Mouse (Mus musculus) G1E (cell line): Measurements from ENCODE around the gene Rprd2. TPM values are rescaled to one million over a fixed set of nuclear protein-coding genes. Genes with fewer than 3 reads are reported as not detected.

Experiments used
- ATAC-seq: 2 replicates; pipeline ENCODE4 v1.8.0; 2016; ENCODE audit warnings: mild to moderate bottlenecking; ENCODE audit not compliant: insufficient number of reproducible peaks, poor library complexity, low FRiP score, severe bottlenecking; ENCODE audit errors: extremely low read depth
- DNase-seq: peaks from one replicate; pipeline ENCODE4 v3.0.0; 2012; ENCODE audit warnings: low spot score
- H3K27me3 ChIP-seq: 2 replicates; pipeline ENCODE4 v1.6.1; 2012; ENCODE audit warnings: mild to moderate bottlenecking, low read length, inconsistent platforms; ENCODE audit not compliant: insufficient read depth
- H3K36me3 ChIP-seq: replicated peaks from 2 replicates; pipeline ENCODE3; 2012; ENCODE audit warnings: mild to moderate bottlenecking, inconsistent platforms
- H3K4me1 ChIP-seq: 2 replicates; pipeline ENCODE4 v1.6.1; 2012; ENCODE audit warnings: low read depth, low read length, inconsistent platforms, mixed read lengths; ENCODE audit not compliant: insufficient read depth
- H3K4me3 ChIP-seq: 2 replicates; pipeline ENCODE4 v1.5.1; 2012; ENCODE audit warnings: low read depth, mild to moderate bottlenecking, inconsistent platforms, low read length, moderate library complexity, mixed read lengths
- H3K9me3 ChIP-seq: replicated peaks from 2 replicates; pipeline ENCODE4 v1.6.1; 2012; ENCODE audit warnings: inconsistent platforms
- CTCF ChIP-seq: IDR thresholded peaks from 2 replicates; pipeline ENCODE4 v1.5.1; 2012; ENCODE audit warnings: low read depth, low read length, inconsistent platforms, mixed read lengths
- GATA1 ChIP-seq: IDR thresholded peaks from 2 replicates; pipeline ENCODE4 v1.6.1; 2012; ENCODE audit warnings: borderline replicate concordance, low read length, inconsistent platforms, mixed read lengths
- GATA2 ChIP-seq: IDR thresholded peaks from 2 replicates; pipeline ENCODE4 v1.6.1; 2012; ENCODE audit warnings: low read depth, low read length, inconsistent platforms, borderline replicate concordance
- POLR2AphosphoS5 ChIP-seq: IDR thresholded peaks from 2 replicates; pipeline ENCODE4 v1.6.1; 2012; ENCODE audit warnings: low read depth, low read length, inconsistent platforms; ENCODE audit not compliant: insufficient replicate concordance
- TAL1 ChIP-seq: conservative IDR thresholded peaks from 2 replicates; pipeline ENCODE4 v1.6.1; 2012; ENCODE audit warnings: low read depth, low read length, inconsistent platforms, mixed read lengths
- polyA plus RNA-seq: library from polyadenylated mRNA; stranded (reverse); fragments of >175 nt; gene quantifications from 2 replicates; pipeline ENCODE4 v1.2.3, GENCODE M21; 2012
- total RNA-seq, 2 experiments: library from RNA; stranded (forward) in 1 of 2; stranded (reverse) in 1 of 2; fragments of 200-1000 nt in 1 of 2; fragments of >200 nt in 1 of 2; fragmentation: Nextera tagmentation in 1 of 2; gene quantifications; 2 replicates each; pipeline ENCODE4 v1.2.3; 2014 to 2017

Gene Rprd2
- total and polyA plus RNA-seq, 3 experiments: 9.1 to 116 (median 28.0) TPM

- no peaks in the 10 kb centered on the region for H3K9me3 ChIP-seq
- no peak overlapping the region for H3K4me3 ChIP-seq
- peaks cover 36% of the 10 kb centered on the region for H3K4me1 ChIP-seq
- TF ChIP-seq POLR2AphosphoS5 (no peak), TAL1 (no peak), GATA1 (no peak), CTCF (no peak), GATA2 (no peak)
- H3K27me3 ChIP-seq: no peaks in the 10 kb centered on the region
- no peak for ATAC-seq
- H3K36me3 ChIP-seq: peaks cover 79% of the 10 kb centered on the region
- no peak for DNase-seq
Observed at GRCm38 (mm10) chr3:95850611-95851010, 31.9 kb upstream of the Rprd2 start.

DNA sequence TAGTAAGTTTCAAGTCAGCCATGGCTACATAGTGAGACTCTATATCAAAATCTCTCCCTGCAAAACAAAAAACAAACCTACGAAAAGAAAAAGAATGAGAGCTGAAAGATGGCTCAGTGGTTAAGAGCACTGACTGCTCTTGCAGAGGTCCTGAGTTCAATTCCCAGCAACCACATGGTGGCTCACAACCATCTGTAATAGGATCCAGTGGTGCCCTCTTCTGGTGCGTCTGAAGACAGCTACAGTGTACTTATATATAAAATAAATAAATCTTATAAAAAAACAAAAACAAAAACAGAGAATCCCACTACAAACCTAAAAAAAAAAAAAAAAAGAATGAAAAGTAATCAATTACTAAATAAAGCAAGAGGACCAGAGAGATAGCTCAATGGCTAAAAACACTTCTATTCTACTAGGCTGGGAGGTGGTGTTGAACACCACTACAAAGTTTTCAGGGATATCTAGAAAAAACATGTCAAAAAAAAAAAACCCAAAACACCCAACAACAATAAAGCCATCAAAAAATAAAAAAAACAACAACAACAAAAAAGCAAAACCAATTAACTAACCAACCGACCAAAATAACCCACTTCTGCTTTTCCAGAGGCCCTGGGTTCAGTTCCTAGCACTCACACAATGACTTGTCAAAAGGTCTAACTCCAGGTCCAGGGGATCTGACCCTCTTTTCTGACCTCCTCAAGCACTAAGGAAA lies 24.0 kb upstream of the Rprd2 start:
- Histone ChIP-seq H3K36me3 (peaks cover 89% of the 10 kb centered on the region), H3K9me3 (no peaks in the 10 kb centered on the region), H3K4me1 (peaks cover 34% of the 10 kb centered on the region), H3K27me3 (no peaks in the 10 kb centered on the region), H3K4me3 (no peak overlapping the region)
- ATAC-seq (no peak), DNase-seq (no peak)
- no peak for TF ChIP-seq CTCF
- TF ChIP-seq POLR2AphosphoS5: no peak
- no peak for TF ChIP-seq TAL1
- no peak for TF ChIP-seq GATA1
- TF ChIP-seq GATA2: no peak

GRCm38 (mm10) chr3:95839250-95839649 lies 20.6 kb upstream of the Rprd2 start:
- DNase-seq: peak; percentile 40

GRCm38 (mm10) chr3:95829053-95829452 lies 10.4 kb upstream of the Rprd2 start:
- Histone ChIP-seq H3K27me3 (no peaks in the 10 kb centered on the region), H3K9me3 (no peaks in the 10 kb centered on the region), H3K4me1 (peaks cover 5% of the 10 kb centered on the region; the same call in 1 of the 2 replicates), H3K4me3 (no peak overlapping the region), H3K36me3 (peaks cover 71% of the 10 kb centered on the region)
- TF ChIP-seq GATA1: no peak
- TF ChIP-seq POLR2AphosphoS5: no peak
- no peak for TF ChIP-seq TAL1
- DNase-seq (no peak), ATAC-seq (no peak)

More at GRCm38 (mm10) chr3:95839250-95839649, 20.6 kb upstream of the Rprd2 start:
- Histone ChIP-seq H3K9me3 (no peaks in the 10 kb centered on the region), H3K4me3 (no peak overlapping the region), H3K4me1 (peaks cover 36% of the 10 kb centered on the region), H3K36me3 (peaks cover 85% of the 10 kb centered on the region), H3K27me3 (no peaks in the 10 kb centered on the region)
- peak; percentile 81 for ATAC-seq
- no peak for TF ChIP-seq POLR2AphosphoS5
- TF ChIP-seq TAL1: peak; percentile 67
- no peak for TF ChIP-seq GATA1
- TF ChIP-seq GATA2: no peak
- TF ChIP-seq CTCF: no peak

DNA sequence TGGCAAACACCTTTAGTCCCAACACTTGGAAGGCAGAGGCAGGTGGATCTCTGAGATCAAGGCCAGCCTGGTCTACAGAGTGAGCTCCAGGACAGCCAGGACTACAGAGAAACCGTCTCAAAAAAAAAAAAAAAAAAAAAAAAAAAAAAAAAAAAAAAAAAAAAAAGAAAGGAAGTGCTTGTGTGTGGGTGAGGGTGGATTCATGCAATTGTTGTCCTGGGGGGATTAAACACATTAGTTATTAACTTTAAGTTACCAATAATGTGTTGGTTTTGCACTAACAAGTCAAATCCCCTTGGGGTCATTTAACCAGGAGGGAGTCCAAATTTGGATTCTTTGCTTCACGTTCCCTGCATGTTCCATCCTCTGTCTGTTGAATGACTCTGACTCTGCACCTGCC lies 7.6 kb upstream of the Rprd2 start:
- DNase-seq (no peak), ATAC-seq (no peak)
- H3K9me3 ChIP-seq: no peaks in the 10 kb centered on the region
- TF ChIP-seq TAL1 (no peak), GATA2 (no peak), POLR2AphosphoS5 (no peak), GATA1 (no peak)
- H3K36me3 ChIP-seq: peaks cover 51% of the 10 kb centered on the region
- no peak overlapping the region for H3K4me3 ChIP-seq
- H3K27me3 ChIP-seq: no peaks in the 10 kb centered on the region
- H3K4me1 ChIP-seq: 0 out of 2 replicates have a peak, but pooled peaks cover 2% of the 10 kb centered on the region

- ATAC-seq (no peak), DNase-seq (no peak)
- no peak for TF ChIP-seq TAL1
- TF ChIP-seq POLR2AphosphoS5: no peak
- no peak for TF ChIP-seq GATA2
- TF ChIP-seq GATA1: no peak
- TF ChIP-seq CTCF: no peak
- H3K27me3 ChIP-seq: no peaks in the 10 kb centered on the region
- peak overlapping the region; percentile 86 for H3K4me3 ChIP-seq
- peaks cover 21% of the 10 kb centered on the region for H3K36me3 ChIP-seq
- peaks cover 27% of the 10 kb centered on the region for H3K4me1 ChIP-seq
- H3K9me3 ChIP-seq: no peaks in the 10 kb centered on the region
Observed at GRCm38 (mm10) chr3:95820046-95821010, 1.7 kb upstream of the Rprd2 start.
